ENCODE assay signal across 27 mouse cellular contexts in the genomic region with DNA sequence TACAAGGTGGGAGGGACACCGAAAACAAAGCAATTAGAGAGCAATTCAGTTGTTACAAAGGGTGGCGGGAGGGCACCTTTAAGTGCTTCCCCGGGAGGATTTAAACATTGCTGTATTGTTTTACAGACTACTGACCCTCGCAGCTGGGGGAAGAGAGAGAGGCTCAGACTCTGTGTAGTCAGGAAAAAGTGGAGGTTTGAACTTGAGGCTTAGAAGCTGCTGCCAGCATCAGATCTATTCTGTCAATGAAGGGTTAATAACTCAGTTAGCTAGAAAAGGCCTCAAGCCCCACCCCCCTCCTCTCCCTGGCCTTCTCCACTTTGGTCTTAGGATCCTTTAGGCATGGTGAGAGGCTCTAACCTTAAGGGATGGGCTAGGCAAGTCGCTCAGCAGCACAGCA. TPM values are rescaled to one million over a fixed set of nuclear protein-coding genes. Genes with fewer than 3 reads are reported as not detected.
DNase-seq lines count a peak whose midpoint lies in the region; ATAC-seq and TF ChIP-seq lines count a peak whose summit lies in the region.
"Had no signal": no experiment of that assay in that cellular context is flagged by ENCODE, and none has a peak within 500 bp of the region (broad histone marks: within the 10 kb centered on the region; RNA-seq: fewer than 3 reads in every experiment).

No protein-coding gene starts in this region.

- no peak overlapping the region for H3K27ac ChIP-seq in forebrain, embryonic 10.5 days
- H3K27ac ChIP-seq in forebrain, postnatal 0 days (ENCODE audit: low read depth, low read length) = no peak overlapping the region
- H3K27ac ChIP-seq in midbrain, embryonic 11.5 days (ENCODE audit: low read depth, low read length) = no peak overlapping the region
- H3K27ac ChIP-seq in midbrain, embryonic 14.5 days (replicated peaks; ENCODE audit: low read depth, low read length) = no peak overlapping the region
- H3K27ac ChIP-seq in embryonic facial prominence, embryonic 10.5 days (replicated peaks) = no peak overlapping the region
- H3K27ac ChIP-seq: embryonic facial prominence, embryonic 12.5 days; heart, adult 2 months; heart, embryonic 13.5 days; hindbrain, embryonic 14.5 days; limb, embryonic 15.5 days; liver, embryonic 14.5 days had no signal

- peaks cover 44% of the 10 kb centered on the region for H3K4me1 ChIP-seq in forebrain, embryonic 10.5 days
- 0 out of 2 replicates have a peak, but pooled peaks cover 5% of the 10 kb centered on the region for H3K4me1 ChIP-seq in forebrain, postnatal 0 days (ENCODE audit: insufficient read depth)
- peaks cover 10% of the 10 kb centered on the region for H3K4me1 ChIP-seq in midbrain, embryonic 11.5 days (ENCODE audit: control insufficient read depth, insufficient read depth, low read length)
- H3K4me1 ChIP-seq in midbrain, embryonic 14.5 days (ENCODE audit: control insufficient read depth, insufficient read depth, low read length) = peaks cover 11% of the 10 kb centered on the region
- H3K4me1 ChIP-seq in embryonic facial prominence, embryonic 10.5 days = peaks cover 39% of the 10 kb centered on the region

- 2% methylated on average over 5 of the region's 5 CpGs for WGBS in forebrain, embryonic 10.5 days
- WGBS in forebrain, postnatal 0 days = 13% methylated on average over 5 of the region's 5 CpGs
- WGBS in midbrain, embryonic 11.5 days = 4% methylated on average over 5 of the region's 5 CpGs
- WGBS in midbrain, embryonic 14.5 days = 12% methylated on average over 5 of the region's 5 CpGs
- 5% methylated on average over 5 of the region's 5 CpGs for WGBS in embryonic facial prominence, embryonic 10.5 days

- ATAC-seq in forebrain, postnatal 0 days = no peak
- ATAC-seq in midbrain, embryonic 11.5 days (ENCODE audit: low FRiP score) = no peak
- ATAC-seq in midbrain, embryonic 14.5 days (ENCODE audit: low FRiP score, low TSS enrichment) = no peak
- ATAC-seq: forebrain, embryonic 14.5 days; intestine, embryonic 16.5 days; midbrain, embryonic 16.5 days had no signal

- no peaks in the 10 kb centered on the region for H3K36me3 ChIP-seq in forebrain, embryonic 10.5 days (replicated peaks)
- no peaks in the 10 kb centered on the region for H3K36me3 ChIP-seq in forebrain, postnatal 0 days (ENCODE audit: insufficient read depth)
- H3K36me3 ChIP-seq in midbrain, embryonic 11.5 days (ENCODE audit: control insufficient read depth, insufficient read depth, low read length) = no peaks in the 10 kb centered on the region
- H3K36me3 ChIP-seq in midbrain, embryonic 14.5 days (ENCODE audit: control insufficient read depth, insufficient read depth, low read length) = no peaks in the 10 kb centered on the region
- H3K36me3 ChIP-seq in embryonic facial prominence, embryonic 10.5 days (replicated peaks) = no peaks in the 10 kb centered on the region
- H3K36me3 ChIP-seq: embryonic facial prominence, embryonic 12.5 days; heart, embryonic 13.5 days; limb, embryonic 15.5 days had no signal

- TF ChIP-seq CTCF in forebrain, postnatal 0 days (IDR thresholded peaks at IDR 0.05; ENCODE audit: low read depth) = no peak

- H3K4me2 ChIP-seq in forebrain, postnatal 0 days (ENCODE audit: low read depth) = no peak overlapping the region
- H3K4me2 ChIP-seq in midbrain, embryonic 11.5 days = no peak overlapping the region
- H3K4me2 ChIP-seq in midbrain, embryonic 14.5 days (ENCODE audit: low read length) = no peak overlapping the region
- H3K4me2 ChIP-seq: embryonic facial prominence, embryonic 12.5 days; heart, embryonic 13.5 days; hindbrain, embryonic 14.5 days; limb, embryonic 15.5 days; lung, embryonic 14.5 days had no signal

- DNase-seq in forebrain, embryonic 10.5 days (ENCODE audit: extremely low spot score, low spot score) = peak; percentile 26
- no peak for DNase-seq in forebrain, postnatal 0 days
- DNase-seq in midbrain, embryonic 11.5 days (ENCODE audit: low spot score, missing footprints) = peak; percentile 89
- DNase-seq in midbrain, embryonic 14.5 days = no peak
- DNase-seq in embryonic facial prominence, embryonic 10.5 days (ENCODE audit: low spot score) = peak; percentile 44
- no peak for DNase-seq in left cerebral cortex, adult 9 months (ENCODE audit: low spot score in 2 of 2)
- no peak for DNase-seq in thymus, postnatal 25 days
- DNase-seq in testis, postnatal 14 days (ENCODE audit: low spot score) = no peak
- DNase-seq: adrenal gland, adult 2 months; cerebellum, adult 11-12 months; cerebellum, postnatal 25 days; gastrocnemius, postnatal 14 days; heart, adult 2 months; heart, postnatal 14 days; kidney, postnatal 25 days; layer of hippocampus, postnatal 36 days; lung, embryonic 14.5 days; thymus, adult 2 months had no signal

- no peak overlapping the region for H3K4me3 ChIP-seq in forebrain, embryonic 10.5 days
- no peak overlapping the region for H3K4me3 ChIP-seq in forebrain, postnatal 0 days (ENCODE audit: low read depth, low read length)
- no peak overlapping the region for H3K4me3 ChIP-seq in midbrain, embryonic 11.5 days (ENCODE audit: low read depth, low read length)
- no peak overlapping the region for H3K4me3 ChIP-seq in midbrain, embryonic 14.5 days (replicated peaks; ENCODE audit: low read depth, low read length)
- no peak overlapping the region for H3K4me3 ChIP-seq in embryonic facial prominence, embryonic 10.5 days
- H3K4me3 ChIP-seq: embryonic facial prominence, embryonic 12.5 days; heart, adult 2 months; heart, embryonic 13.5 days; limb, embryonic 15.5 days; myocyte had no signal

- peaks cover 92% of the 10 kb centered on the region for H3K27me3 ChIP-seq in forebrain, embryonic 10.5 days (ENCODE audit: poor library complexity, severe bottlenecking)
- peaks cover 25% of the 10 kb centered on the region for H3K27me3 ChIP-seq in forebrain, postnatal 0 days (ENCODE audit: insufficient read depth, low read length)
- peaks cover 22% of the 10 kb centered on the region for H3K27me3 ChIP-seq in midbrain, embryonic 11.5 days (ENCODE audit: control insufficient read depth, insufficient read depth, low read length)
- H3K27me3 ChIP-seq in midbrain, embryonic 14.5 days (ENCODE audit: control insufficient read depth, insufficient read depth, low read length) = peaks cover 23% of the 10 kb centered on the region
- peaks cover 91% of the 10 kb centered on the region for H3K27me3 ChIP-seq in embryonic facial prominence, embryonic 10.5 days (replicated peaks; ENCODE audit: low read depth, poor library complexity, severe bottlenecking)

- H3K9ac ChIP-seq in forebrain, postnatal 0 days = no peak overlapping the region
- no peak overlapping the region for H3K9ac ChIP-seq in midbrain, embryonic 11.5 days (ENCODE audit: low read length)
- H3K9ac ChIP-seq in midbrain, embryonic 14.5 days (replicated peaks; ENCODE audit: low read length) = no peak overlapping the region
- H3K9ac ChIP-seq: embryonic facial prominence, embryonic 12.5 days; heart, embryonic 13.5 days; hindbrain, embryonic 14.5 days; limb, embryonic 15.5 days; liver, embryonic 14.5 days; lung, embryonic 14.5 days had no signal

- peaks cover 7% of the 10 kb centered on the region; the same call in 1 of the 2 replicates for H3K9me3 ChIP-seq in forebrain, embryonic 10.5 days
- no peaks in the 10 kb centered on the region for H3K9me3 ChIP-seq in forebrain, postnatal 0 days (ENCODE audit: low read length)
- H3K9me3 ChIP-seq in midbrain, embryonic 11.5 days (ENCODE audit: control insufficient read depth, low read length) = no peaks in the 10 kb centered on the region
- no peaks in the 10 kb centered on the region for H3K9me3 ChIP-seq in midbrain, embryonic 14.5 days (ENCODE audit: control insufficient read depth, low read length)
- H3K9me3 ChIP-seq in embryonic facial prominence, embryonic 10.5 days = peaks cover 5% of the 10 kb centered on the region; the same call in 1 of the 2 replicates
- H3K9me3 ChIP-seq: limb, embryonic 15.5 days had no signal

RNA-seq across cellular contexts. Expression of a gene that starts 24.2 kb away (rescaled TPM):
- 8.7 and 10.3 TPM in 2 replicates for polyA plus RNA-seq in forebrain, embryonic 10.5 days (2016; fragmentation: Nextera tagmentation; extraction: Ambion mirVana)
- 8.5 and 11.6 TPM in 2 replicates for total RNA-seq in forebrain, postnatal 0 days (2014; rRNA removed)
- polyA plus RNA-seq in forebrain, postnatal 0 days (2015; fragmentation: Nextera tagmentation; extraction: Ambion mirVana) = 6.4 and 10.1 TPM in 2 replicates
- 11.2 and 11.6 TPM in 2 replicates for polyA plus RNA-seq in midbrain, embryonic 11.5 days (2014; fragmentation: Nextera tagmentation; extraction: Ambion mirVana)
- 6.5 and 10.8 TPM in 2 replicates for polyA plus RNA-seq in midbrain, embryonic 14.5 days (2014; fragmentation: Nextera tagmentation; extraction: Ambion mirVana)
- 9.5 and 11.0 TPM in 2 replicates for polyA plus RNA-seq in embryonic facial prominence, embryonic 10.5 days (2016; fragmentation: Nextera tagmentation; extraction: Ambion mirVana)

Comparison
In these comparisons a context has a peak if more than half of its experiments do, and no peak if none do; other contexts are left out.
1. DNase-seq: peak in forebrain, embryonic 10.5 days (single experiment), midbrain, embryonic 11.5 days (single experiment) and embryonic facial prominence, embryonic 10.5 days (single experiment); none in forebrain, postnatal 0 days (single experiment), midbrain, embryonic 14.5 days (single experiment), left cerebral cortex, adult 9 months (0 of 2), thymus, postnatal 25 days (single experiment) and testis, postnatal 14 days (single experiment).